Mouse (Mus musculus): ENCODE data around the gene Add3. TPM values are rescaled to one million over a fixed set of nuclear protein-coding genes. Genes with fewer than 3 reads are reported as not detected.
A peak's percentile ranks its signal among the peaks of the same experiment; 100 is the strongest.

Gene Add3
- total and polyA plus RNA-seq, 3 experiments: 16.3 to 18.4 (median 16.4) TPM

GRCm38 (mm10) chr19:53215352-53215751 is 75.1 kb downstream of the Add3 start:
- Histone ChIP-seq H3K9ac (ENCODE audit: insufficient read depth, low read depth) (no peak overlapping the region), H3K27ac (ENCODE audit: insufficient read depth, low read depth) (no peak overlapping the region), H3K4me2 (ENCODE audit: insufficient read depth, low read depth, poor library complexity, severe bottlenecking) (no peak overlapping the region), H3K36me3 (replicated peaks in 1 of 2; ENCODE audit: control insufficient read depth in 1 of 2, insufficient read depth in 1 of 2, low read length in 1 of 2) (no peaks in the 10 kb centered on the region), H3K79me2 (replicated peaks; ENCODE audit: control insufficient read depth, extremely low read depth, insufficient read depth, poor library complexity, severe bottlenecking) (no peaks in the 10 kb centered on the region), H3K4me3 (replicated peaks in 1 of 3; ENCODE audit: low read depth in 2 of 3, low read length in 2 of 3, poor library complexity in 1 of 3) (no peak overlapping the region), H3K9me3 (replicated peaks; ENCODE audit: low read length) (no peaks in the 10 kb centered on the region), H3K4me1 (ENCODE audit: control insufficient read depth in 1 of 2, insufficient read depth in 2 of 2) (peaks cover 10 to 58% of the 10 kb centered on the region in 2 experiments), H3K27me3 (replicated peaks) (no peaks in the 10 kb centered on the region)
- dilution Hi-C loops (cut with MboI; ENCODE audit: extremely low pct_ligation_motif_present, extremely low pct_unique_long_range_greater_than_20kb, low sequenced_read_pairs): no loop called here
- in situ Hi-C loops (cut with MboI; ENCODE audit: low pct_ligation_motif_present, low pct_unique_long_range_greater_than_20kb, low sequenced_read_pairs): no loop called here
- TF ChIP-seq MAZ (IDR thresholded peaks at IDR 0.05; ENCODE audit: low read depth, low read length) (no peak), HCFC1 (IDR thresholded peaks at IDR 0.05; ENCODE audit: low read depth, low read length) (no peak), KAT2A (IDR thresholded peaks at IDR 0.05; ENCODE audit: insufficient replicate concordance, low read length) (no peak), POLR2AphosphoS2 (IDR thresholded peaks at IDR 0.05; ENCODE audit: low read depth, low read length) (no peak), MAFK (IDR thresholded peaks at IDR 0.05; ENCODE audit: insufficient replicate concordance, low read length) (no peak), ELF1 (IDR thresholded peaks at IDR 0.05; ENCODE audit: low read depth, low read length) (no peak), ETS1 (conservative IDR thresholded peaks at IDR 0.05; ENCODE audit: low read depth, low read length) (no peak), USF1 (IDR thresholded peaks at IDR 0.05; ENCODE audit: low read depth, low read length) (no peak), JUN (IDR thresholded peaks at IDR 0.05; ENCODE audit: insufficient read depth, low read depth, low read length) (no peak), CHD2 (IDR thresholded peaks at IDR 0.05; ENCODE audit: low read length) (no peak)
- no peak for DNase-seq (ENCODE audit: extremely low read depth)

DNA sequence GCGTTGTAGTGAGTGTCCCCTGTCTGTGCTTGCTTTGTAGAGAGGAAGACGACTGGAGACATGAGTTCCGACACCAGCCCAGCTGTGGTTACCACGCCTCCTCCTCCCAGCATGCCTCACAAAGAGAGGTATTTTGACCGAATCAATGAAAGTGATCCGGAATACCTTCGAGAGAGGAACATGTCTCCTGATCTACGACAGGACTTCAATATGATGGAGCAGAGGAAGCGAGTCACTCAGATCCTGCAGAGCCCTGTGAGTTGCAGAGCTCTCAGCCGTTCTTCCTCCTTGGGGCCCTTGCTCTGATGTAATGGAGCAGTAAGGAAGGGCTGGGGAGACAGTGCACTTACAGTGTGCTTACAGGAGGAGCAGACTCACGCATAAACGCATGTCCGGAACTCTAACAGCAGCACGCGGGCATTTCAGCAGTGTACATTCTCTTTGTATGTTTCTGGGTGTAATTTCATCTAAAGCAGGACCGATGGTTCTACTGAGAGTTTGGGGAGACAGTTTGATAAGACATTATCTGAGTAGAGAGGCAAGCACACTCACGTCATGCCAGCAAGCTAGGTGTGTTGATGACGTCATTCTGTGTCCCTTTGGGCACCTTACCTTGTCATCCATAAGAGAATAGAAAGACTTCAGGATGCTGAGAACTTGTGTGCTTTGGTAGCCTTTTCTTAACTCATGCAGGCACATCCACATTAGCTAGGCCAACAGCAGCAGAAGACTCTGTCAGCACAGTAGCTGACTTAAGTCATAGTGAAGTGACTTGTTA is 76.7 kb downstream of the Add3 start:
- DNase-seq (ENCODE audit: extremely low read depth): peak; percentile 72
- Histone ChIP-seq H3K4me2 (ENCODE audit: insufficient read depth, low read depth, poor library complexity, severe bottlenecking) (peak overlapping the region; percentile 71), H3K9me3 (replicated peaks; ENCODE audit: low read length) (no peaks in the 10 kb centered on the region)

More for the DNA sequence above, 76.7 kb downstream of the Add3 start:
- no peaks in the 10 kb centered on the region for H3K27me3 ChIP-seq (replicated peaks)
- H3K4me3 ChIP-seq (replicated peaks in 1 of 3; ENCODE audit: low read depth in 2 of 3, low read length in 2 of 3, poor library complexity in 1 of 3): peak overlapping the region; percentile 49 to 60 (median 55)
- peak overlapping the region; percentile 47 for H3K9ac ChIP-seq (ENCODE audit: insufficient read depth, low read depth)
- H3K36me3 ChIP-seq (replicated peaks in 1 of 2; ENCODE audit: control insufficient read depth in 1 of 2, insufficient read depth in 1 of 2, low read length in 1 of 2): peaks cover 0 to 5% of the 10 kb centered on the region in 2 experiments
- H3K79me2 ChIP-seq (replicated peaks; ENCODE audit: control insufficient read depth, extremely low read depth, insufficient read depth, poor library complexity, severe bottlenecking): no peaks in the 10 kb centered on the region
- TF ChIP-seq CTCF (conservative IDR thresholded peaks at IDR 0.05 in 1 of 2, IDR thresholded peaks at IDR 0.05 in 1 of 2; ENCODE audit: low read depth in 2 of 2, low read length in 2 of 2): no peak
- 0 out of 2 replicates have a peak, but pooled peaks have one; percentile 52 for TF ChIP-seq POLR2AphosphoS2 (IDR thresholded peaks at IDR 0.05; ENCODE audit: low read depth, low read length)
- peak; percentile 85 for TF ChIP-seq TBP (conservative IDR thresholded peaks at IDR 0.05; ENCODE audit: low read depth, low read length)
- TF ChIP-seq NELFE (IDR thresholded peaks at IDR 0.05; ENCODE audit: low read depth, low read length): peak; percentile 75
- no peak for TF ChIP-seq UBTF (IDR thresholded peaks at IDR 0.05; ENCODE audit: low read depth, low read length)
- TF ChIP-seq HCFC1 (IDR thresholded peaks at IDR 0.05; ENCODE audit: low read depth, low read length): peak; percentile 59; the same call in 1 of the 2 replicates
- TF ChIP-seq POLR2A (IDR thresholded peaks at IDR 0.05; ENCODE audit: low read depth, low read length): peak; percentile 84
- peak; percentile 62 for TF ChIP-seq JUN (IDR thresholded peaks at IDR 0.05; ENCODE audit: insufficient read depth, low read depth, low read length)
- peak; percentile 67; the same call in 1 of the 2 replicates for TF ChIP-seq MYC (IDR thresholded peaks at IDR 0.05; ENCODE audit: low read depth, low read length)
- TF ChIP-seq RAD21 (IDR thresholded peaks at IDR 0.05; ENCODE audit: low read depth, low read length): no peak
- 0 out of 2 replicates have a peak, but pooled peaks have one; percentile 37 for TF ChIP-seq GABPA (IDR thresholded peaks at IDR 0.05; ENCODE audit: insufficient replicate concordance, low read depth, low read length)
- TF ChIP-seq MAX (IDR thresholded peaks at IDR 0.05; ENCODE audit: low read length): peak; percentile 76
- TF ChIP-seq BHLHE40 (IDR thresholded peaks at IDR 0.05; ENCODE audit: low read depth, low read length): peak; percentile 49; the same call in 1 of the 2 replicates
- TF ChIP-seq JUND (conservative IDR thresholded peaks at IDR 0.05; ENCODE audit: low read depth, low read length): peak; percentile 80
- peak; percentile 46; the same call in 1 of the 2 replicates for TF ChIP-seq ELF1 (IDR thresholded peaks at IDR 0.05; ENCODE audit: low read depth, low read length)
- peak; percentile 91 for TF ChIP-seq SIN3A (IDR thresholded peaks at IDR 0.05; ENCODE audit: low read length)
- 0 out of 2 replicates have a peak, but pooled peaks have one; percentile 6 for TF ChIP-seq IRF4 (IDR thresholded peaks at IDR 0.05; ENCODE audit: low read depth, low read length)
- peak; percentile 77 for TF ChIP-seq ZMIZ1 (IDR thresholded peaks at IDR 0.05; ENCODE audit: low read depth, low read length)
- peak; percentile 5; the same call in 1 of the 2 replicates for TF ChIP-seq ETS1 (conservative IDR thresholded peaks at IDR 0.05; ENCODE audit: low read depth, low read length)
- peak; percentile 41; the same call in 1 of the 2 replicates for TF ChIP-seq NRF1 (IDR thresholded peaks at IDR 0.05; ENCODE audit: low read depth, low read length)
- TF ChIP-seq TCF12 (IDR thresholded peaks at IDR 0.05; ENCODE audit: low read depth, low read length): peak; percentile 81
- TF ChIP-seq MEF2A (IDR thresholded peaks at IDR 0.05; ENCODE audit: borderline replicate concordance, low read depth, low read length): no peak
- TF ChIP-seq PAX5 (IDR thresholded peaks at IDR 0.05; ENCODE audit: low read length): no peak
- peak; percentile 87 for TF ChIP-seq MXI1 (IDR thresholded peaks at IDR 0.05; ENCODE audit: low read depth, low read length)
- in situ Hi-C loops (cut with MboI; ENCODE audit: low pct_ligation_motif_present, low pct_unique_long_range_greater_than_20kb, low sequenced_read_pairs): no loop called here
- peaks cover 7 to 62% of the 10 kb centered on the region in 2 experiments for H3K4me1 ChIP-seq (ENCODE audit: control insufficient read depth in 1 of 2, insufficient read depth in 2 of 2)
- H3K27ac ChIP-seq (ENCODE audit: insufficient read depth, low read depth): peak overlapping the region; percentile 75
- dilution Hi-C loops (cut with MboI; ENCODE audit: extremely low pct_ligation_motif_present, extremely low pct_unique_long_range_greater_than_20kb, low sequenced_read_pairs): no loop called here
